Mouse (Mus musculus): ENCODE measurements around the gene Osbpl10. TPM values are rescaled to one million over a fixed set of nuclear protein-coding genes. Genes with fewer than 3 reads are reported as not detected.

Osbpl10 gene
- polyA plus RNA-seq, 1 experiment from 2014 or later = 0.66 TPM

DNA sequence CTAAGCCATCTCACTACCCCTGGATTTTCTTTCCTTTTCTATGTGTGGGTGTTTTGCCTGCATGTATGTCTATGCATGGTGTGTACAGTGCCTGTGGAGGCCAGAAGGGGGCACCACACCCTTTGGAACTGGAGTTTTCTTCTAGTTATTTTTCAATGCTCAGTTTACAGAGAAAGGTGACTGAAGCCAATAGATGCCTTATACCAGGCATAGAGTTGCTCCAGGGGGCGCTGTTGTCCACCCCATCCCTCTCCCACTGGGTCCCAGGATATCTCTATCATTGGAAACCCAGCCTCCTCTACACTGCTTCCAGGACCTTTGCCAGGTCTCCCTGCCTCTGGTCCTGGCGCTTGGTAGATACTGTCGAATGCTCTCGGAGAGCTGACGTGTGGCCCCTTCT, 184.7 kb downstream of the Osbpl10 start:
- H3K4me2 ChIP-seq = peak overlapping the region; percentile 38
- DNase-seq (ENCODE audit: low spot score) = peak; percentile 77
- 39% methylated on average over 5 of the region's 5 CpGs for WGBS

DNA sequence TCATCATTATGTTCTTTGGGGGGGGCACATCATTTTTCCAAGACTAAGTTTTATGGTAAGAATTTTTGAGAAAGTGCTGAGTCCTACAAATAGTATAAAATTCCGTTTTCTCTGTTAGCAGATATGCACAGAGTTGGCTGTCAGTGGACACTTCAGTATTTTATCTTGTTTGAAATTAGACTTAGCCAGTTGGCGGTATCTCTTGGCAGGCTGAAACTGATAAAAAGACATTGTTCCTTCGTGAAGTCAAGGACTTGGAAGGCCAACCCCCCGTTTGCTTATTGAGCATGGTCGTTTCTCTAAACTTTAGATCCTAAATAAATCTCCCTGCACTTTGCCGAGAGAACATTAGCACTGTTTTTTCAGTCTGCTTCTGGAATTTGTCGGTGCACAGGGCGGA, 185.3 kb downstream of the Osbpl10 start:
- Histone ChIP-seq H3K4me2 (peak overlapping the region; percentile 38), H3K4me1 (replicated peaks; ENCODE audit: control insufficient read depth, insufficient read depth, low read length) (peaks cover 34% of the 10 kb centered on the region)

More for the DNA sequence above, 184.7 kb downstream of the Osbpl10 start:
- H3K9me3 ChIP-seq (ENCODE audit: control insufficient read depth, low read length) = no peaks in the 10 kb centered on the region
- no peak overlapping the region for H3K9ac ChIP-seq (ENCODE audit: low read depth, low read length)
- H3K27ac ChIP-seq (ENCODE audit: low read depth, low read length) = peak overlapping the region; percentile 96
- H3K4me1 ChIP-seq (replicated peaks; ENCODE audit: control insufficient read depth, insufficient read depth, low read length) = peaks cover 34% of the 10 kb centered on the region
- ATAC-seq (replicated peaks; ENCODE audit: low FRiP score) = peak; percentile 82
- H3K4me3 ChIP-seq (ENCODE audit: low read depth, low read length) = no peak overlapping the region
- H3K27me3 ChIP-seq (replicated peaks; ENCODE audit: control insufficient read depth, insufficient read depth, low read length) = no peaks in the 10 kb centered on the region
- H3K36me3 ChIP-seq (ENCODE audit: control insufficient read depth, insufficient read depth, low read length) = no peaks in the 10 kb centered on the region

DNA sequence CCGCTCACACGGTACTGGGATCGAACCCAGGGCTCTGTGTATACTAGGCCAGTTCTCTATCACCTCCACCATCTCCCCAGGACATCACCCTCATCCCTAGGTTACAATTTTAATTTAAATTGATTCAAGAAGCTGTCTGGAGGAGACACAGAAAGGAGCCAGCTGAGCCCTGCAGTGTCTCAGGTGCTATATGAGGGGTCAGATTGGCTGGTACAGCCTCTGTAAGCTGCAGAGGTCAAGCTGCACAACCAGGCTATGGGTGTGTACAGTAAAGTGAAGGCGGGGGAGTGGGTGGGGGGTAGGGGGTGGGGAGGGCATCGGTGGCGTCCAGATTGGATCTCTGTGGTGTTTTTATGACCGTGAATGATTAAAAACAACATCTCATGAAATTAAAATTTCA, 186.0 kb downstream of the Osbpl10 start:
- peaks cover 34% of the 10 kb centered on the region for H3K4me1 ChIP-seq (replicated peaks; ENCODE audit: control insufficient read depth, insufficient read depth, low read length)
- ATAC-seq (replicated peaks; ENCODE audit: low FRiP score) (no peak), DNase-seq (ENCODE audit: low spot score) (no peak)
- peak overlapping the region; percentile 96 for H3K27ac ChIP-seq (ENCODE audit: low read depth, low read length)
- H3K36me3 ChIP-seq (ENCODE audit: control insufficient read depth, insufficient read depth, low read length) = no peaks in the 10 kb centered on the region
- H3K9me3 ChIP-seq (ENCODE audit: control insufficient read depth, low read length) = no peaks in the 10 kb centered on the region
- H3K9ac ChIP-seq (ENCODE audit: low read depth, low read length) = no peak overlapping the region
- H3K4me3 ChIP-seq (ENCODE audit: low read depth, low read length) = no peak overlapping the region
- H3K27me3 ChIP-seq (replicated peaks; ENCODE audit: control insufficient read depth, insufficient read depth, low read length) = no peaks in the 10 kb centered on the region
- peak overlapping the region; percentile 38 for H3K4me2 ChIP-seq
- 73% methylated on average over 7 of the region's 7 CpGs for WGBS

More for the DNA sequence above, 185.3 kb downstream of the Osbpl10 start:
- WGBS = 25% methylated on average over 8 of the region's 8 CpGs
- no peak overlapping the region for H3K9ac ChIP-seq (ENCODE audit: low read depth, low read length)
- no peaks in the 10 kb centered on the region for H3K27me3 ChIP-seq (replicated peaks; ENCODE audit: control insufficient read depth, insufficient read depth, low read length)
- H3K9me3 ChIP-seq (ENCODE audit: control insufficient read depth, low read length) = no peaks in the 10 kb centered on the region
- H3K4me3 ChIP-seq (ENCODE audit: low read depth, low read length) = no peak overlapping the region
- DNase-seq (ENCODE audit: low spot score) = no peak
- peak overlapping the region; percentile 96 for H3K27ac ChIP-seq (ENCODE audit: low read depth, low read length)
- ATAC-seq (replicated peaks; ENCODE audit: low FRiP score) = no peak
- no peaks in the 10 kb centered on the region for H3K36me3 ChIP-seq (ENCODE audit: control insufficient read depth, insufficient read depth, low read length)

DNA sequence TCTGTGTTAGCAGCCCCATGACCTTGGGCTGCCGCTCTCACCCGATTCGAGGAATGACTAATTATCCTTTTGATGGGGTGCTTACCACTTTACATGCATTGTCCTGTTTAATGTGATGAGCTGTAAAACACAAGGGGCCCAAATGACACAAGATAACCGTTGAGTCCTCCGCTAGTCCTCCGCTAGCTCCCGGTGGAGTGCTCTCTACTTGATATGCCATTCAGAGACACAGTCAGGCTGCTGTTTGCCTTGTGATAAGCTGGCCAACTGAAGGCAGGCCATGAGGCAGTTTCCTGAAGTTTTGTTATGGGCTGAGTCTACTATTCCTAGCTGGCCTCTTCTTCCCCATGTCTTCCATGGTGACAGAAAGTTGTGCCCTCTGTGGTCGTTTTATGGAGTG, 187.6 kb downstream of the Osbpl10 start:
- ATAC-seq (replicated peaks; ENCODE audit: low FRiP score) (peak; percentile 86), DNase-seq (ENCODE audit: low spot score) (peak; percentile 53)
- Histone ChIP-seq H3K4me2 (peak overlapping the region; percentile 34), H3K27me3 (replicated peaks; ENCODE audit: control insufficient read depth, insufficient read depth, low read length) (no peaks in the 10 kb centered on the region), H3K4me1 (replicated peaks; ENCODE audit: control insufficient read depth, insufficient read depth, low read length) (peaks cover 34% of the 10 kb centered on the region), H3K9ac (ENCODE audit: low read depth, low read length) (0 out of 2 replicates have a peak overlapping the region, but pooled peaks have one; percentile 22), H3K27ac (ENCODE audit: low read depth, low read length) (peak overlapping the region; percentile 96), H3K4me3 (ENCODE audit: low read depth, low read length) (no peak overlapping the region), H3K36me3 (ENCODE audit: control insufficient read depth, insufficient read depth, low read length) (no peaks in the 10 kb centered on the region), H3K9me3 (ENCODE audit: control insufficient read depth, low read length) (no peaks in the 10 kb centered on the region)
- 42% methylated on average over 8 of the region's 8 CpGs for WGBS

DNA sequence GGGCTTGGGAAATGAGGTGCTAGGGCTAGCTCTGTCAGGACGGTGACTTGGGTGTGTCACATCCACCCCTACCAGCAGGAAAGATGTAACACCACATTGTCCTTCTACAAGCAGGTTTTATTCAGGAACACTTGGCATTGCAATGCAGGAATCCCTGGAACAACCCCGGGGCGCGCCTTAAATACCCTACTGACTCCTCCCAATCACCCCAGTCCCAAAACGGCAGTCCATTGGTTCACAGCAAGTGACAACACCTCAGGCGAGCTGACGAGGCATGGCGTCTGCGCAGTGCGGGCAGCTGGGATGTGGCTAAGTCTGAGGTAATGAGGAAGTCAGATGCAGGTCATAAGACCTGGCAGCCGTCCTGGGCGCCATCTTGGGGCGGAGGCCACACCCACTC, 191.2 kb downstream of the Osbpl10 start:
- 85% methylated on average over 13 of the region's 13 CpGs for WGBS
- no peak overlapping the region for H3K4me3 ChIP-seq (ENCODE audit: low read depth, low read length)
- H3K4me1 ChIP-seq (replicated peaks; ENCODE audit: control insufficient read depth, insufficient read depth, low read length) = peaks cover 19% of the 10 kb centered on the region
- DNase-seq (ENCODE audit: low spot score) (no peak), ATAC-seq (replicated peaks; ENCODE audit: low FRiP score) (no peak)
- no peak overlapping the region for H3K4me2 ChIP-seq
- H3K27me3 ChIP-seq (replicated peaks; ENCODE audit: control insufficient read depth, insufficient read depth, low read length) = no peaks in the 10 kb centered on the region
- H3K36me3 ChIP-seq (ENCODE audit: control insufficient read depth, insufficient read depth, low read length) = no peaks in the 10 kb centered on the region
- no peak overlapping the region for H3K27ac ChIP-seq (ENCODE audit: low read depth, low read length)
- no peak overlapping the region for H3K9ac ChIP-seq (ENCODE audit: low read depth, low read length)
- no peaks in the 10 kb centered on the region for H3K9me3 ChIP-seq (ENCODE audit: control insufficient read depth, low read length)

DNA sequence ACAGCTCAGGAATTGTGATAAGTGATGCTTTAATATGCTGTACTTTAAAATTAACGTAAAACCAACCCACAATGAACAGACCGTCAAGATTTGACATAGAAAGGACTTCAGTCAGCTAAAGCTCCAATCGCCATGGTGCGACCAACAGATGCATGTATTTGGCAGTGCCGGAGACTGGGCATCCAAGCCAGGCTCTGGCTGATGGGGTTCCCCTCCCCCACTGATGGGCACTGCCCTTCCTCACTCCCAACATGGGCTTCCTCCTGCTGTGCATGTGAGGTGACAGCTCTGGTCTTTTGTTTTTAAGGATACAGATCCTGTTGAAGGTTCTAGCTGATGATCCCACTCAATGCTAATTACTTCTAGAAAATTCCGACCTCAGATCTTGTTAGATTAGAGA, 193.7 kb downstream of the Osbpl10 start:
- no peak overlapping the region for H3K4me2 ChIP-seq
- no peak overlapping the region for H3K4me3 ChIP-seq (ENCODE audit: low read depth, low read length)
- H3K9me3 ChIP-seq (ENCODE audit: control insufficient read depth, low read length) = no peaks in the 10 kb centered on the region
- no peaks in the 10 kb centered on the region; the same call in 1 of the 2 replicates for H3K4me1 ChIP-seq (replicated peaks; ENCODE audit: control insufficient read depth, insufficient read depth, low read length)
- no peak overlapping the region for H3K9ac ChIP-seq (ENCODE audit: low read depth, low read length)
- H3K36me3 ChIP-seq (ENCODE audit: control insufficient read depth, insufficient read depth, low read length) = no peaks in the 10 kb centered on the region
- no peaks in the 10 kb centered on the region for H3K27me3 ChIP-seq (replicated peaks; ENCODE audit: control insufficient read depth, insufficient read depth, low read length)
- 91% methylated on average over 6 of the region's 6 CpGs for WGBS
- ATAC-seq (replicated peaks; ENCODE audit: low FRiP score) (no peak), DNase-seq (ENCODE audit: low spot score) (no peak)
- no peak overlapping the region for H3K27ac ChIP-seq (ENCODE audit: low read depth, low read length)

DNA sequence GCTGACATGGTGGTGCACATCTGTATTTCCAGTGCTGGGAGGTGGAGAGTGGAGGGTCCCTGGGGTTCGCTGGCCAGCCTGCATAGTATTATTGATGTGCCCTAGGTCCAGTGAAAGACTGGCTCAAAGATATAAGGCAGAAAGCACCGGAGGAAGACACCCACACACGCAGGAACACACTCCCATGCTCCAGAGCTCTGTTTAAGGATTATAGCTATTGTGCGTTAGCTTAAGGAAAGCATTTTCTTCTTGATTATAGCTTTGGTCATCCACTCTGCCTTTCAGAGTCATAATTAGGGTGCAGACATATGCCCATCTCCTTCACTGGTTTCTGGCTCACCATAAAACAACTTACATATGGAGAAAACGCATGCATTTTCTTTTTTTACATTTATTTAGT, 200.8 kb downstream of the Osbpl10 start:
- Histone ChIP-seq H3K27ac (ENCODE audit: low read depth, low read length) (no peak overlapping the region), H3K4me2 (no peak overlapping the region), H3K4me1 (replicated peaks; ENCODE audit: control insufficient read depth, insufficient read depth, low read length) (no peaks in the 10 kb centered on the region), H3K9ac (ENCODE audit: low read depth, low read length) (no peak overlapping the region), H3K9me3 (ENCODE audit: control insufficient read depth, low read length) (no peaks in the 10 kb centered on the region), H3K27me3 (replicated peaks; ENCODE audit: control insufficient read depth, insufficient read depth, low read length) (no peaks in the 10 kb centered on the region), H3K36me3 (ENCODE audit: control insufficient read depth, insufficient read depth, low read length) (no peaks in the 10 kb centered on the region), H3K4me3 (ENCODE audit: low read depth, low read length) (no peak overlapping the region)
- ATAC-seq (replicated peaks; ENCODE audit: low FRiP score) (no peak), DNase-seq (ENCODE audit: low spot score) (no peak)
- 85% methylated on average over 5 of the region's 5 CpGs for WGBS

DNA sequence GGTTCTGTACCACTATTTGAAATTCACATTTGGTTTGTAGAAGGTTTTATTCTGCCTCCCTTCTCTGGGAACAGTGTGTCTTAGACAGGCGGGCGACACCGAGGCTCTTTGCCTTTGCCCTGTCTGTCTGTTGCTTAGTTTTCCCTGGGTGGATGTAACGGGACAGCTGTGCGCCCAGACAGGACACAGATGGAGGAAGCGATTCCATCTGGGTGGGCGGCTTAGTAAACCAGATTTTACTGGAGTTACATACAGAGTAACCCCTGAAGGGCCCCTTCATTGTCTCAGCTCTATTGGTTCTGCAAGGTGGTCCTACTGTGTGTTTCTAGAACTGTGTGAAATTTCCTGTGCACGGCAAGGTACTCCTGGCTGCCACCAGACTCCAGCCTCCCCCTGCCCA, 201.6 kb downstream of the Osbpl10 start:
- DNase-seq (ENCODE audit: low spot score) = no peak
- Histone ChIP-seq H3K9me3 (ENCODE audit: control insufficient read depth, low read length) (no peaks in the 10 kb centered on the region), H3K9ac (ENCODE audit: low read depth, low read length) (no peak overlapping the region), H3K27me3 (replicated peaks; ENCODE audit: control insufficient read depth, insufficient read depth, low read length) (no peaks in the 10 kb centered on the region), H3K36me3 (ENCODE audit: control insufficient read depth, insufficient read depth, low read length) (no peaks in the 10 kb centered on the region), H3K4me1 (replicated peaks; ENCODE audit: control insufficient read depth, insufficient read depth, low read length) (no peaks in the 10 kb centered on the region), H3K27ac (ENCODE audit: low read depth, low read length) (no peak overlapping the region), H3K4me2 (no peak overlapping the region), H3K4me3 (ENCODE audit: low read depth, low read length) (no peak overlapping the region)
- 68% methylated on average over 8 of the region's 8 CpGs for WGBS
- ATAC-seq (replicated peaks; ENCODE audit: low FRiP score) = no peak

DNA sequence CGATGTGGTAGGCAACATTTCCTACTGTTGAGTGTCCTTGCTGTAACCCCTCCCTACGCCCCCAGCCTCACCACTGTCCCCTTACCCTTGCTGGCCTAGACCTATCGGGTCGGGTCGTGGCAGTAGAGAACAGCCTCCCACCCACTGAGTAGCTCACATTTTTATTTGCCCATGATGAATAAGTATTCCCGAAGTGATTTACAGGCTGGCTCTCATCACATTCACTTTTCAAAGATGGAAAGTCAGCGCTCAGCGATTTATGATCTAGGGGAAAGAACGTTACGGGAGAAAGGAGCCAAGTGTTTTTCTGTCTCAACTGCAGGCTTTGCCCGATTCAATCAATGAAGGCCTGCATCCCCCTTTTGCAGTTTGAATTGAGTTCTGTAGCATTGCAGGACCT, 208.0 kb downstream of the Osbpl10 start:
- 74% methylated on average over 11 of the region's 11 CpGs for WGBS
- Histone ChIP-seq H3K36me3 (ENCODE audit: control insufficient read depth, insufficient read depth, low read length) (no peaks in the 10 kb centered on the region), H3K4me3 (ENCODE audit: low read depth, low read length) (no peak overlapping the region), H3K4me2 (no peak overlapping the region), H3K27ac (ENCODE audit: low read depth, low read length) (no peak overlapping the region), H3K4me1 (replicated peaks; ENCODE audit: control insufficient read depth, insufficient read depth, low read length) (peaks cover 10% of the 10 kb centered on the region), H3K27me3 (replicated peaks; ENCODE audit: control insufficient read depth, insufficient read depth, low read length) (no peaks in the 10 kb centered on the region), H3K9ac (ENCODE audit: low read depth, low read length) (no peak overlapping the region), H3K9me3 (ENCODE audit: control insufficient read depth, low read length) (no peaks in the 10 kb centered on the region)
- no peak for ATAC-seq (replicated peaks; ENCODE audit: low FRiP score)
- no peak for DNase-seq (ENCODE audit: low spot score)

Data from liver, embryonic 11.5 days (tissue).